18 mouse cellular contexts compared by ENCODE assay signal in the genomic region with DNA sequence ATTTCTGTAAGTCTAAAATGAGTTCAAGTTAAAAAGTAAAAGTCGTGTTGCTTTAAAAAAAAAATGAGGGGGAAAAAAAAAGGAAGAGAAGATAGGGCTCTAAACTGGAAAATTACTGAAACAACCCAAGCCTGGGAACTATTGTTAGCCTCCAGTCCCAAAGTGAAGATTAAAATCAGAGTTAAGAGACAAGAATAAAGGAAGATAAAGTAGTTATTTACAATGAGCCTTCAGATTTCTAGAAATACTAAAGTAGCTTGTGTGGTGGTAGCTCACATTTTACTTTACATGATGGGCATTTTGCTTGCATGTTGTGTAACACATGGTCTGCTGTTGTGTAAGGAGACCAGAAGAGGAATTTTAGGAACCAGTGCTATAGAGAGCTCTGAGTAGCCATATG.
"Had no signal": no experiment of that assay in that cellular context is flagged by ENCODE, and none has a peak within 500 bp of the region (broad histone marks: within the 10 kb centered on the region; RNA-seq: fewer than 3 reads in every experiment).

No protein-coding gene starts in this region.

- H3K27ac ChIP-seq: liver, embryonic 13.5 days; midbrain, embryonic 12.5 days; midbrain, embryonic 15.5 days; neural tube, embryonic 12.5 days; neural tube, embryonic 15.5 days; stomach, postnatal 0 days had no signal

- DNase-seq: kidney, adult 9 months; kidney, postnatal 14 days; kidney, postnatal 4 days; liver, embryonic 13.5 days; lung, adult 2 months; lung, postnatal 14 days; lung, postnatal 4 days; right cerebral cortex, adult 18-20 months; right cerebral cortex, postnatal 14 days; right cerebral cortex, postnatal 4 days; thymus, adult 2 months; thymus, postnatal 14 days; thymus, postnatal 4 days had no signal

- H3K36me3 ChIP-seq: liver, embryonic 13.5 days; midbrain, embryonic 12.5 days had no signal

- H3K4me1 ChIP-seq: liver, embryonic 13.5 days; midbrain, embryonic 12.5 days; midbrain, embryonic 15.5 days; neural tube, embryonic 12.5 days; neural tube, embryonic 15.5 days had no signal

- H3K27me3 ChIP-seq: liver, embryonic 13.5 days; midbrain, embryonic 12.5 days; midbrain, embryonic 15.5 days; neural tube, embryonic 12.5 days; neural tube, embryonic 15.5 days had no signal

- H3K4me3 ChIP-seq: liver, embryonic 13.5 days; midbrain, embryonic 12.5 days; midbrain, embryonic 15.5 days; neural tube, embryonic 12.5 days; neural tube, embryonic 15.5 days had no signal

- H3K9ac ChIP-seq: liver, embryonic 13.5 days; midbrain, embryonic 12.5 days; midbrain, embryonic 15.5 days; neural tube, embryonic 12.5 days; neural tube, embryonic 15.5 days had no signal
